Mouse (Mus musculus) hindbrain, postnatal 0 days (tissue): Measurements from ENCODE around the gene Zfp52. TPM values are rescaled to one million over a fixed set of nuclear protein-coding genes. Genes with fewer than 3 reads are reported as not detected.

Experiments used
- ATAC-seq: fragments of 200-750 bp; cut with Nextera tagmentation; 2 replicates; pipeline ENCODE4 v1.8.0; 2017; ENCODE audit warnings: mild to moderate bottlenecking, moderate TSS enrichment, moderate library complexity
- DNase-seq: peaks from one replicate; pipeline ENCODE4 v3.0.0-alpha.2; 2015; ENCODE audit warnings: low spot score
- H3K27ac ChIP-seq: fragments of 300-500 bp; sonication (generic); 2 replicates; pipeline ENCODE4 v1.5.1; 2014; ENCODE audit warnings: mild to moderate bottlenecking
- H3K27me3 ChIP-seq: fragments of 300-500 bp; sonication (generic); 2 replicates; pipeline ENCODE4 v1.6.1; 2014; ENCODE audit warnings: low read length, mixed read lengths; ENCODE audit not compliant: insufficient read depth
- H3K36me3 ChIP-seq: fragments of 300-500 bp; sonication (generic); 2 replicates; pipeline ENCODE4 v1.6.1; 2014; ENCODE audit warnings: low read length, mixed read lengths; ENCODE audit not compliant: insufficient read depth
- H3K4me1 ChIP-seq: fragments of 300-500 bp; sonication (generic); 2 replicates; pipeline ENCODE4 v1.6.1; 2014; ENCODE audit warnings: antibody characterized with exemption, low read length, mixed read lengths; ENCODE audit not compliant: insufficient read depth
- H3K4me2 ChIP-seq: fragments of 300-500 bp; sonication (generic); 2 replicates; pipeline ENCODE4 v1.6.1; 2014; ENCODE audit warnings: low read depth, mild to moderate bottlenecking, low read length, moderate library complexity, mixed read lengths
- H3K4me3 ChIP-seq: fragments of 300-500 bp; sonication (generic); 2 replicates; pipeline ENCODE4 v1.5.1; 2014; ENCODE audit warnings: low read length
- H3K9ac ChIP-seq: fragments of 300-500 bp; sonication (generic); replicated peaks from 2 replicates; pipeline ENCODE4 v1.6.1; 2014; ENCODE audit warnings: mild to moderate bottlenecking, low read length, moderate library complexity, mixed read lengths
- H3K9me3 ChIP-seq: fragments of 300-500 bp; sonication (generic); 2 replicates; pipeline ENCODE4 v1.6.1; 2016; ENCODE audit warnings: low read length, mixed read lengths
- CTCF ChIP-seq: IDR thresholded peaks from 2 replicates; pipeline ENCODE4 v1.5.1; 2016; ENCODE audit warnings: antibody characterized with exemption, control low read depth, low read depth
- WGBS: fragments of 180-500 bp; shearing (Covaris S2); extraction: QIAGEN DNeasy Blood & Tissue Kit; methylation state at CpG from one replicate; pipeline ENCODE4 v1.1.7; 2014; 5-methylcytosine and 5-hydroxymethylcytosine counted together
- polyA plus RNA-seq: library from polyadenylated mRNA; unstranded; fragments of >200 nt; fragmentation: Nextera tagmentation; extraction: Ambion mirVana; gene quantifications from 2 replicates; pipeline ENCODE4 v1.2.1, GENCODE M21; 2015
- total RNA-seq: library from RNA; depleted of rRNA; stranded (reverse); fragments of >200 nt; gene quantifications from 2 replicates; pipeline ENCODE4 v1.2.3, GENCODE M21; 2014

The Zfp52 gene
- total and polyA plus RNA-seq, 2 experiments from 2014 or later = 2.1 TPM

- no peak for DNase-seq
- H3K4me2 ChIP-seq = no peak overlapping the region
- H3K27ac ChIP-seq = no peak overlapping the region
- H3K4me3 ChIP-seq = no peak overlapping the region
- H3K9me3 ChIP-seq = no peaks in the 10 kb centered on the region
- H3K4me1 ChIP-seq = no peaks in the 10 kb centered on the region
- ATAC-seq = no peak
- no peak overlapping the region for H3K9ac ChIP-seq
- H3K27me3 ChIP-seq = no peaks in the 10 kb centered on the region
- H3K36me3 ChIP-seq = peaks cover 14% of the 10 kb centered on the region
- TF ChIP-seq CTCF = no peak
Measured at GRCm38 (mm10) chr17:21509756-21510155, 25.6 kb upstream of the Zfp52 start.

DNA sequence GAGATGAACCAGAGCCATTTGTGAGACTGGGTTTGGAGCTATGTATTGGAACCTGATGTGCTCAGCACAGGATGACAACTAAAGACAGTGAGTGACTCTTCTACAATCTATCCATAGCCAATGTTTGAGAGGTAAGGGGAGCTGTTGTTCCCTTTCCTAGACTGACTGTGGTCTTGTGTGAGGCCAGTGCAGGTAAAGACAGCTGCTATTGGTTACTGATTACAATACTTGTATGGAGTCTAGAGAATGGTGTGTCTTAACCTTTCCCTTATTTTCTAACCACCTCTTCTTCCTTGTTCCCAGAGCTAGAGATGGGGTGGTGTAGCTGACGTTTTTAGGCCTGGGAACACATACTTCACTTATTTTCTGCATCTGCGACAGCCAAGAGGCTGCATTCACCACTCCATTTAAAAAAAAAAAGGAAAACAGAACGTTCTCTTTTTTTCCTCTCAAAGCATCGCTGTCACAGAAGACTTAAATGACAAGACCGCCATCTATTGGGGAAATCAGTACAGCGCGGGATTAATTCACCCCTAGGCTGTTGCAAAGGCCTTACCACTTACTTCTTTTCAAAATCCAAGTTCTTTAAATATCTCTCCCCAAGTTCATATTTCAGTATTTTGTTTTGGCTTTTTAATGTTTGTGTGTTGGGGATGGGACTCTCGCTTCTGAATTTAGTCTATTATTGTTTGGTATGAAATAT is 19.8 kb upstream of the Zfp52 start:
- peak; percentile 73 for ATAC-seq
- no peak overlapping the region; the same call in 1 of the 2 replicates for H3K9ac ChIP-seq

GRCm38 (mm10) chr17:21516201-21517129 is 18.9 kb upstream of the Zfp52 start:
- Histone ChIP-seq H3K9me3 (no peaks in the 10 kb centered on the region), H3K27me3 (no peaks in the 10 kb centered on the region), H3K9ac (peak overlapping the region; percentile 39), H3K4me1 (no peaks in the 10 kb centered on the region), H3K27ac (peak overlapping the region; percentile 81), H3K36me3 (no peaks in the 10 kb centered on the region), H3K4me2 (peak overlapping the region; percentile 75), H3K4me3 (peak overlapping the region; percentile 48)
- ATAC-seq (peak; percentile 96), DNase-seq (peak; percentile 82)
- TF ChIP-seq CTCF = no peak
- under 1% methylated on average over 37 of the region's 37 CpGs for WGBS

More for the DNA sequence above, 19.8 kb upstream of the Zfp52 start:
- no peaks in the 10 kb centered on the region for H3K4me1 ChIP-seq
- WGBS = 1% methylated on average over 8 of the region's 8 CpGs
- peak overlapping the region; percentile 81 for H3K27ac ChIP-seq
- H3K4me3 ChIP-seq = peak overlapping the region; percentile 48
- no peaks in the 10 kb centered on the region for H3K9me3 ChIP-seq
- DNase-seq = peak; percentile 93
- no peaks in the 10 kb centered on the region for H3K27me3 ChIP-seq
- peak; percentile 77 for TF ChIP-seq CTCF
- H3K36me3 ChIP-seq = no peaks in the 10 kb centered on the region
- peak overlapping the region; percentile 75 for H3K4me2 ChIP-seq

DNA sequence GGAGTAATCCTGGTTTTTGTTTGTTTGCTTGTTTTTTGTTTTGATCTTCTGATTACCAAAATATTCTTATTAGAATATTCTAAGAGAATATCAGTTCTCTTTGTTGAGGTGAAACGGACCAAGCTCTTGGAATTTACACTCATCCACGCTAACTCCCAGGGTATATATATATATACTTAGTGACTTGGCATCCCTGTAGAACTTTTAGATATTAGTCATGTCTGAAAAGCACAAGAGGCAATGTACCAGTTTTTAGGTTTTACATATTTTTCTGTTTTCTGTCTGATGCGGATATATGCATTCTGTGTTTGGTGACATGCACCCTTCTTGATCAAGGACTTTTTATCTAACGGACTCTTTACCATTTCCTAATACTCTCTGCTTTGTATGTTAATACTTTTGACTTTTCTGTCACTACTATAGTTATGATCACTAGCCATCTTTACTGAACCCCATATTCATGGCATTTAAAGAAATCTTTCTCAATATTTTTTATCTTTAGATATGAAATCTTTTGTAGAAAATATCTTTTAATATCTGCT is 18.1 kb upstream of the Zfp52 start:
- no peak for TF ChIP-seq CTCF
- H3K27me3 ChIP-seq = no peaks in the 10 kb centered on the region
- H3K9me3 ChIP-seq = no peaks in the 10 kb centered on the region
- H3K4me3 ChIP-seq = peak overlapping the region; percentile 48
- H3K4me2 ChIP-seq = peak overlapping the region; percentile 75
- ATAC-seq (no peak), DNase-seq (no peak)
- 32% methylated on average over 4 of the region's 4 CpGs for WGBS
- peak overlapping the region; percentile 39 for H3K9ac ChIP-seq
- no peaks in the 10 kb centered on the region for H3K4me1 ChIP-seq
- H3K36me3 ChIP-seq = no peaks in the 10 kb centered on the region
- peak overlapping the region; percentile 81 for H3K27ac ChIP-seq

DNA sequence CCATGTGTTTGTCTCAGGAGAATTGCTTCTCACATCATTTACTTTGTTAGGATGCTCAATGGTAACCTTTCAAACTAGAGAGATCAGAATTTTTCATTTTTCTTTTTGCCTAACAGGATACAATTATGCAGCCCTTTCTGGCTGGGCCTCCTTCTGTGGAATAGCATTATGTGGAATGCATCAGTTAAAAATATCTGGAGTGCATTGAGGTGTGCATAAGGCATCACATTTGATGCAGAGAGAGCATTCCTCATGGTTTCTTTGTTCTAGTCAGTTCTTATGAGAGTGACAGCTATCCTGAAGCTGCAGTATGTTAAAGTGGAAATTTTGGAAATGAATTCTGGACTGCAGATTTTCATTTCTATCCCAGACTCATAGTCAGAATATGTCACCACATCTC is 9.1 kb upstream of the Zfp52 start:
- DNase-seq (no peak), ATAC-seq (no peak)
- H3K4me2 ChIP-seq = no peak overlapping the region
- no peaks in the 10 kb centered on the region for H3K4me1 ChIP-seq
- no peaks in the 10 kb centered on the region for H3K9me3 ChIP-seq
- H3K36me3 ChIP-seq = no peaks in the 10 kb centered on the region
- H3K4me3 ChIP-seq = no peak overlapping the region
- no peak overlapping the region for H3K27ac ChIP-seq
- no peak overlapping the region for H3K9ac ChIP-seq
- TF ChIP-seq CTCF = no peak
- H3K27me3 ChIP-seq = no peaks in the 10 kb centered on the region

GRCm38 (mm10) chr17:21530645-21531330 is 4.6 kb upstream of the Zfp52 start:
- Histone ChIP-seq H3K4me3 (no peak overlapping the region), H3K36me3 (no peaks in the 10 kb centered on the region), H3K9ac (no peak overlapping the region), H3K4me2 (0 out of 2 replicates have a peak overlapping the region, but pooled peaks have one; percentile 81), H3K27ac (no peak overlapping the region), H3K27me3 (no peaks in the 10 kb centered on the region), H3K9me3 (no peaks in the 10 kb centered on the region), H3K4me1 (no peaks in the 10 kb centered on the region)
- no peak for ATAC-seq
- TF ChIP-seq CTCF = 0 out of 2 replicates have a peak, but pooled peaks have one; percentile 2
- 61% methylated on average over 5 of the region's 5 CpGs for WGBS
- DNase-seq = no peak
